Mouse (Mus musculus) embryonic facial prominence, embryonic 13.5 days (tissue): ENCODE measurements at regions not wholly inside any gene's neighbourhood (a gene's known extent, or its start where the extent isn't known, plus 50 kb on each side); places are given as distances from the start of the nearest gene placed in this dataset.

Experiments
- ATAC-seq: fragments of 200-750 bp; cut with Nextera tagmentation; 2 replicates; pipeline ENCODE4 v1.8.0; 2017; ENCODE audit warnings: low read depth; ENCODE audit not compliant: insufficient number of reproducible peaks, insufficient read depth, low FRiP score, low TSS enrichment
- H3K27ac ChIP-seq: fragments of 300-500 bp; sonication (generic); 2 replicates; pipeline ENCODE4 v1.5.1; 2015; ENCODE audit warnings: moderate library complexity, mild to moderate bottlenecking, inconsistent platforms
- H3K27me3 ChIP-seq: fragments of 300-500 bp; sonication (generic); 2 replicates; pipeline ENCODE4 v1.6.1; 2015; ENCODE audit warnings: mild to moderate bottlenecking, inconsistent platforms
- H3K36me3 ChIP-seq: fragments of 300-500 bp; sonication (generic); 2 replicates; pipeline ENCODE4 v1.6.1; 2015; ENCODE audit warnings: mild to moderate bottlenecking, inconsistent platforms
- H3K4me1 ChIP-seq: fragments of 300-500 bp; sonication (generic); 2 replicates; pipeline ENCODE4 v1.6.1; 2015; ENCODE audit warnings: inconsistent platforms
- H3K4me2 ChIP-seq: fragments of 300-500 bp; sonication (generic); 2 replicates; pipeline ENCODE4 v1.6.1; 2015; ENCODE audit warnings: moderate library complexity, mild to moderate bottlenecking, inconsistent platforms
- H3K4me3 ChIP-seq: fragments of 300-500 bp; sonication (generic); 2 replicates; pipeline ENCODE4 v1.5.1; 2015; ENCODE audit warnings: mild to moderate bottlenecking, inconsistent platforms
- H3K9ac ChIP-seq: fragments of 300-500 bp; sonication (generic); 2 replicates; pipeline ENCODE4 v1.6.1; 2015; ENCODE audit warnings: mild to moderate bottlenecking, inconsistent platforms
- H3K9me3 ChIP-seq: fragments of 300-500 bp; sonication (generic); 2 replicates; pipeline ENCODE4 v1.6.1; 2016; ENCODE audit warnings: inconsistent platforms
- WGBS: fragments of 180-500 bp; shearing (Covaris S2); methylation state at CpG from one replicate; pipeline ENCODE4 v1.1.7; 2015; ENCODE audit warnings: mixed read lengths; 5-methylcytosine and 5-hydroxymethylcytosine counted together

GRCm38 (mm10) chr14:76863035-76863706, 173.4 kb upstream of the Ccdc122 start:
- Histone ChIP-seq H3K9ac (no peak overlapping the region), H3K4me1 (0 out of 2 replicates have a peak, but pooled peaks cover 2% of the 10 kb centered on the region), H3K27ac (no peak overlapping the region), H3K4me3 (no peak overlapping the region), H3K9me3 (no peaks in the 10 kb centered on the region), H3K4me2 (no peak overlapping the region), H3K36me3 (no peaks in the 10 kb centered on the region), H3K27me3 (no peaks in the 10 kb centered on the region)
- WGBS, result 82% methylated on average over 13 of the region's 13 CpGs
- ATAC-seq, result no peak

DNA sequence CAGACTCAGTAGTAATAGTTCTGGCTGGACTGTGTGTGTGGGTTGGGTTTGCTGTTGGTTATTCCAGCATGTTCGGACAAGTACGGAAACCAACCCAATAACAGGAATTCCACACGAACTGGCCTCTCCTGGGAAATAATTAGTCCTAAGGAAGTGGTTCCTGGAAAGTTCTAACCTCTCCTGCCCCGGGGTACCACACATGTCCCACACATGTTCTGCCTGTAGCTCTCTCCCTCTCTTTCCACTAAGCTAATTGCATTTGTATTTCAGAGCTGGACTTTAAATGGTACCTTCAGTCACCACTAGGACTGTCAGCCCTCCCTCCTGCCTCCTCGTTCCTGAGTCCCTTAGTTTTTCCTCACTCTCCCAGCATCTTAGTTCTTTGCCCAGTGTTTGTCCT, 178.2 kb upstream of the Ccdc122 start:
- no peak for ATAC-seq

GRCm38 (mm10) chr14:76857196-76857773, 179.3 kb upstream of the Ccdc122 start:
- no peak overlapping the region for H3K4me2 ChIP-seq
- no peak overlapping the region for H3K27ac ChIP-seq
- no peak for ATAC-seq

More for the DNA sequence above, 178.2 kb upstream of the Ccdc122 start:
- Histone ChIP-seq H3K36me3 (no peaks in the 10 kb centered on the region), H3K4me3 (no peak overlapping the region), H3K27me3 (no peaks in the 10 kb centered on the region), H3K27ac (no peak overlapping the region), H3K9ac (no peak overlapping the region), H3K4me1 (peaks cover 15% of the 10 kb centered on the region; the same call in 1 of the 2 replicates), H3K4me2 (no peak overlapping the region), H3K9me3 (no peaks in the 10 kb centered on the region)
- WGBS, result 19% methylated on average over 5 of the region's 5 CpGs

DNA sequence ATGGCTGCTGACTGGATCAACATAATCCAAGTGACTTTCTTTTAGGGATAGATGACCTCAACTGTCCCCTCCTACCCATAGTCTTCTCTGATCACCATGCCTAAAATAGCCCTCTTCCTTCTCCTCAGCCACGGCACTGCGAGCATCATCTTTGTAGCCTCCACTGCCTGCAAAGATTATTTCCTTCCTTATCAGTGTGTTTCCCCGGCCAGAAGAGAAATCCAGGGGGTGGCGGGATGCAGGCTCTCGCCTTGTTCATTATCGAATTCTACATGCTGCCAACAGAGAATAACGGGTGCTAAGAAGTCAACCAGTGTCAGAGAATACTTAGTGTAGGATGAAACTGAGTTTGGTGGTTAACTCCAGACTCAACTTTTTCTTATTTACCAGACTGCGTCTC, 180.0 kb upstream of the Ccdc122 start:
- H3K27me3 ChIP-seq, result no peaks in the 10 kb centered on the region
- no peak overlapping the region for H3K27ac ChIP-seq
- ATAC-seq, result no peak
- H3K4me2 ChIP-seq, result no peak overlapping the region
- WGBS, result 77% methylated on average over 8 of the region's 8 CpGs
- H3K9ac ChIP-seq, result no peak overlapping the region
- no peaks in the 10 kb centered on the region for H3K9me3 ChIP-seq
- H3K4me1 ChIP-seq, result peaks cover 15% of the 10 kb centered on the region; the same call in 1 of the 2 replicates
- H3K4me3 ChIP-seq, result no peak overlapping the region
- H3K36me3 ChIP-seq, result no peaks in the 10 kb centered on the region

More at GRCm38 (mm10) chr14:76857196-76857773, 179.3 kb upstream of the Ccdc122 start:
- no peak overlapping the region for H3K9ac ChIP-seq
- H3K4me1 ChIP-seq, result peaks cover 15% of the 10 kb centered on the region; the same call in 1 of the 2 replicates
- no peaks in the 10 kb centered on the region for H3K9me3 ChIP-seq
- no peaks in the 10 kb centered on the region for H3K36me3 ChIP-seq
- WGBS, result 58% methylated on average over 10 of the region's 10 CpGs
- H3K27me3 ChIP-seq, result no peaks in the 10 kb centered on the region
- no peak overlapping the region for H3K4me3 ChIP-seq

DNA sequence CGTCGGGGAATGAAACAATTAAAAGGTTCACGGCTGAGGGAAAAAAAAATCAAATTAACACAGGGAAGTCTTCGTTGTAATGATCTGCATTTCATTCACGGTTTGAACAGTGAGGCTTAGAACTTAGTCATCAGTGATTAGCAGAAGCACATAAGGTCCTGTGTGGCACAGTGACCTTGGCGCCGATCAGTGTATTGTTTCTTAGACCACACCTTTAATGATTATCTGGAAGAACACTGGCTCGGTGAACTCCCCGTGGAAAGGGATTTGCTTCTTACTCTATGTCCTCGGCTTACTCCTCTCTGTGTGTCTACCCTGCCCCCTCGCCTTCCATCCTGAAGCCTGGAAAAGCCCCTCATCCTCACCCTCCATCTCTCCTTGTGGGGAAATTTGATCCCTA, 181.6 kb upstream of the Ccdc122 start:
- Histone ChIP-seq H3K4me1 (peaks cover 15% of the 10 kb centered on the region; the same call in 1 of the 2 replicates), H3K9me3 (no peaks in the 10 kb centered on the region), H3K4me2 (no peak overlapping the region), H3K27me3 (no peaks in the 10 kb centered on the region), H3K9ac (no peak overlapping the region), H3K36me3 (no peaks in the 10 kb centered on the region), H3K27ac (no peak overlapping the region), H3K4me3 (no peak overlapping the region)
- WGBS, result 65% methylated on average over 11 of the region's 11 CpGs
- no peak for ATAC-seq

GRCm38 (mm10) chr14:76851473-76852214, 184.9 kb upstream of the Ccdc122 start:
- no peaks in the 10 kb centered on the region for H3K27me3 ChIP-seq
- no peak overlapping the region for H3K9ac ChIP-seq
- H3K36me3 ChIP-seq, result no peaks in the 10 kb centered on the region
- no peak overlapping the region for H3K27ac ChIP-seq
- 0 out of 2 replicates have a peak, but pooled peaks cover under 1% of the 10 kb centered on the region for H3K4me1 ChIP-seq
- no peaks in the 10 kb centered on the region for H3K9me3 ChIP-seq
- no peak overlapping the region for H3K4me2 ChIP-seq
- no peak for ATAC-seq
- 82% methylated on average over 10 of the region's 10 CpGs for WGBS
- H3K4me3 ChIP-seq, result no peak overlapping the region

DNA sequence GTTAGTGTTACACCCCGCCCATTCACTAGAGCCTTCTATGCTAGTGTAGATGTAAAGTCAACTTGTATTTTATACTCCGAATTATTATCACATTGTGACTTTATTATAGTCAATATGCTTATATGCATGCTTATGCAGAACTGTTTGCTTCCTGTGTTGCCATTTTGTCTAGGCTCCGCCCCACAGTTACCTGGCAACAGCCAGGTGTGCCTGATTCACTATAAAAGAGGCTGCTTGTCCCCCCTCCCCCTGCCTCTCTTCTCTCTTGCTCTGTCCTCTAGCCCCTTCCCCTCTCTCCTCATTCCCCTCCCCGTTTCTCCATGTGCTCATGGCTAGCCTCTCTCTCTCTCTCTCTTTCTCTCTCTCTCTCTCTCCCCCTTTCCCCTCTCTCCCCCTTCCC, 185.9 kb upstream of the Ccdc122 start:
- H3K9me3 ChIP-seq, result no peaks in the 10 kb centered on the region
- H3K4me3 ChIP-seq, result no peak overlapping the region
- no peak overlapping the region for H3K4me2 ChIP-seq
- H3K36me3 ChIP-seq, result no peaks in the 10 kb centered on the region
- no peak for ATAC-seq
- H3K9ac ChIP-seq, result no peak overlapping the region
- no peaks in the 10 kb centered on the region for H3K4me1 ChIP-seq
- 82% methylated on average over 4 of the region's 4 CpGs for WGBS
- H3K27me3 ChIP-seq, result no peaks in the 10 kb centered on the region
- no peak overlapping the region for H3K27ac ChIP-seq

GRCm38 (mm10) chr14:76850051-76850450, 186.5 kb upstream of the Ccdc122 start:
- 46% methylated on average over 13 of the region's 13 CpGs for WGBS
- H3K27ac ChIP-seq, result no peak overlapping the region

GRCm38 (mm10) chr14:76849636-76850035, 186.9 kb upstream of the Ccdc122 start:
- Histone ChIP-seq H3K27me3 (no peaks in the 10 kb centered on the region), H3K9me3 (no peaks in the 10 kb centered on the region), H3K4me2 (no peak overlapping the region), H3K4me3 (no peak overlapping the region), H3K9ac (no peak overlapping the region), H3K4me1 (no peaks in the 10 kb centered on the region), H3K27ac (no peak overlapping the region), H3K36me3 (no peaks in the 10 kb centered on the region)
- WGBS, result 82% methylated on average over 6 of the region's 6 CpGs
- ATAC-seq, result no peak

More at GRCm38 (mm10) chr14:76850051-76850450, 186.5 kb upstream of the Ccdc122 start:
- Histone ChIP-seq H3K4me1 (no peaks in the 10 kb centered on the region), H3K4me2 (no peak overlapping the region), H3K4me3 (no peak overlapping the region), H3K36me3 (no peaks in the 10 kb centered on the region), H3K9me3 (no peaks in the 10 kb centered on the region), H3K27me3 (no peaks in the 10 kb centered on the region), H3K9ac (no peak overlapping the region)
- no peak for ATAC-seq

DNA sequence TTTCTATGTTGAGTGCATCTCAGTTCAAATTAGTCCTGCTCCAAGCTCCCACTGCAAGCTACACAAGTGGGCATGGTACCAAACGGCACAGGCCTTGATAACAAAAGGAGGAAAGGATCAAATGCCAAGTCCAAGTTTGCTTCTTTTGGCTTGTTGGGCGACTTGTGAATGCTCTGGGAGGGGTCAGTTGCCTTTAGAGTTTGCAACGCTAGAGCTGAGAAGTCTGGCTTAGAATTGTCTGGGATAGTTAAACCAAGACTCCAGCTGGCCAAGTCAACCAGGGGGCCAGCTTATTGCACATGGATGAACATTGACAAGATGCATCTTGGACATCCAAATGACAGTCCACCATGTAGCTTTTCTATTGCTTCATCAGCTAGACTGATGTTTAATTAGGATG, 187.5 kb upstream of the Ccdc122 start:
- 79% methylated on average over 3 of the region's 3 CpGs for WGBS
- H3K9ac ChIP-seq, result no peak overlapping the region

GRCm38 (mm10) chr14:76845706-76846105, 190.9 kb upstream of the Ccdc122 start:
- no peak overlapping the region for H3K4me3 ChIP-seq
- no peaks in the 10 kb centered on the region for H3K27me3 ChIP-seq
- no peak overlapping the region for H3K4me2 ChIP-seq
- H3K9me3 ChIP-seq, result no peaks in the 10 kb centered on the region
- H3K36me3 ChIP-seq, result no peaks in the 10 kb centered on the region
- no peaks in the 10 kb centered on the region for H3K4me1 ChIP-seq
- 77% methylated on average over 3 of the region's 3 CpGs for WGBS
- H3K27ac ChIP-seq, result no peak overlapping the region
- ATAC-seq, result no peak
- no peak overlapping the region for H3K9ac ChIP-seq

More for the DNA sequence above, 187.5 kb upstream of the Ccdc122 start:
- H3K9me3 ChIP-seq, result no peaks in the 10 kb centered on the region
- H3K36me3 ChIP-seq, result no peaks in the 10 kb centered on the region
- H3K27ac ChIP-seq, result no peak overlapping the region
- ATAC-seq, result no peak
- no peaks in the 10 kb centered on the region for H3K4me1 ChIP-seq
- H3K4me2 ChIP-seq, result no peak overlapping the region
- H3K27me3 ChIP-seq, result no peaks in the 10 kb centered on the region
- H3K4me3 ChIP-seq, result no peak overlapping the region

GRCm38 (mm10) chr14:76844717-76845116, 191.9 kb upstream of the Ccdc122 start:
- H3K9me3 ChIP-seq, result no peaks in the 10 kb centered on the region
- no peak overlapping the region for H3K4me3 ChIP-seq
- no peaks in the 10 kb centered on the region for H3K4me1 ChIP-seq
- no peak for ATAC-seq
- no peaks in the 10 kb centered on the region for H3K36me3 ChIP-seq
- no peaks in the 10 kb centered on the region for H3K27me3 ChIP-seq
- H3K27ac ChIP-seq, result no peak overlapping the region
- no peak overlapping the region for H3K9ac ChIP-seq
- H3K4me2 ChIP-seq, result no peak overlapping the region
- 90% methylated on average over 1 of the region's 1 CpGs for WGBS
